Mouse (Mus musculus) liver, postnatal 0 days (tissue): Measurements from ENCODE around the gene Cyb561a3.

Experiments
- CTCF ChIP-seq: sonication (generic); IDR thresholded peaks from 2 replicates; pipeline ENCODE4 v1.5.1; 2016; ENCODE audit warnings: antibody characterized with exemption, low read depth
- EP300 ChIP-seq: IDR thresholded peaks from 2 replicates; pipeline ENCODE4 v1.6.1; 2016; ENCODE audit warnings: antibody characterized with exemption, low read depth, mild to moderate bottlenecking

GRCm38 (mm10) chr19:10569627-10570026, 7.3 kb upstream of the Cyb561a3 start:
- no peak for TF ChIP-seq CTCF
- TF ChIP-seq EP300, result no peak
